Mouse (Mus musculus) frontal cortex, adult (tissue): ENCODE data around the gene Map2k6.

Experiments used
- ATAC-seq: cut with Nextera tagmentation; 2 replicates; pipeline ENCODE4 v1.9.2; 2017; ENCODE audit warnings: mild to moderate bottlenecking, moderate library complexity, mixed read lengths; ENCODE audit not compliant: low TSS enrichment

The Map2k6 gene

GRCm38 (mm10) chr11:110484426-110484825 is 85.5 kb downstream of the Map2k6 start:
- no peak for ATAC-seq

GRCm38 (mm10) chr11:110485081-110485480 is 86.2 kb downstream of the Map2k6 start:
- ATAC-seq: no peak

- no peak for ATAC-seq
These were observed 88.9 kb downstream of the Map2k6 start for GRCm38 (mm10) chr11:110487796-110488195.

- no peak for ATAC-seq
These were observed 89.4 kb downstream of the Map2k6 start for GRCm38 (mm10) chr11:110488301-110488700.

- ATAC-seq: no peak
These were observed 96.6 kb downstream of the Map2k6 start for GRCm38 (mm10) chr11:110495323-110496060.

GRCm38 (mm10) chr11:110496061-110496446 is 97.1 kb downstream of the Map2k6 start:
- peak; percentile 91 for ATAC-seq

GRCm38 (mm10) chr11:110497743-110498142 is 98.8 kb downstream of the Map2k6 start:
- no peak for ATAC-seq

- ATAC-seq: peak; percentile 35; the same call in 1 of the 2 replicates
These were observed 99.8 kb downstream of the Map2k6 start for GRCm38 (mm10) chr11:110498651-110499213.

- no peak for ATAC-seq
These were observed 104.2 kb downstream of the Map2k6 start for GRCm38 (mm10) chr11:110502937-110503670.

GRCm38 (mm10) chr11:110511466-110511865 is 112.5 kb downstream of the Map2k6 start:
- peak; percentile 98 for ATAC-seq

GRCm38 (mm10) chr11:110518648-110519047 is 119.7 kb downstream of the Map2k6 start:
- no peak for ATAC-seq

GRCm38 (mm10) chr11:110522906-110523305 is 124.0 kb downstream of the Map2k6 start:
- ATAC-seq: no peak

GRCm38 (mm10) chr11:110526156-110526555 is 127.2 kb downstream of the Map2k6 start:
- no peak for ATAC-seq

GRCm38 (mm10) chr11:110531087-110531486 is 132.2 kb downstream of the Map2k6 start:
- no peak for ATAC-seq

GRCm38 (mm10) chr11:110534856-110535255 is 135.9 kb downstream of the Map2k6 start:
- no peak for ATAC-seq

GRCm38 (mm10) chr11:110536533-110536932 is 137.6 kb downstream of the Map2k6 start:
- ATAC-seq: no peak

GRCm38 (mm10) chr11:110537602-110538001 is 138.7 kb downstream of the Map2k6 start:
- ATAC-seq: peak; percentile 97

GRCm38 (mm10) chr11:110538206-110538605 is 139.3 kb downstream of the Map2k6 start:
- no peak for ATAC-seq

- ATAC-seq: no peak
These were observed 143.0 kb downstream of the Map2k6 start for GRCm38 (mm10) chr11:110541933-110542332.

- 0 out of 2 replicates have a peak, but pooled peaks have one; percentile 38 for ATAC-seq
These were observed 145.7 kb downstream of the Map2k6 start for GRCm38 (mm10) chr11:110544419-110545210.

- no peak for ATAC-seq
These were observed 146.5 kb downstream of the Map2k6 start for GRCm38 (mm10) chr11:110545416-110545815.

GRCm38 (mm10) chr11:110551471-110551967 is 152.6 kb downstream of the Map2k6 start:
- no peak for ATAC-seq
